ENCODE assay signal across 24 mouse cellular contexts in the genomic region with DNA sequence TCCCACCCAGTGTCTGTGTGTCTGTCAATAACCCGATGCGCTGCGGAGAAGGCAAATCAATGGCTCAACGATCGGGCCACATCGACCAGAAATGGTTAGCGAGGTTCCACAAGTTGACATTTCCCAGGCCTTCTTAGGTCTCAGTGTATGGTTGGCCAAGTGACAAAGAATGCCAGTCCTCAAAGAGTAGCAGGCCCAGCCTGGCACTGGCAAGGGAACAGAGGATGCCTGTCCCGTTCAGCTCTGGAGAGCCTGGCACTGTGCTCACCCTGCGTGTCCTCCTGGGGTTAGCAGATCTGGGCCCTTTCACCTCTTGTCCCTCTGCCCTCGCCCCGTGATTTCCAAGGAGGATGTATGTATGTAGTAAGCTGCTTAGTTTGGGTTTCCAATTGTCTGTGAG. TPM values are rescaled to one million over a fixed set of nuclear protein-coding genes. Genes with fewer than 3 reads are reported as not detected.
DNase-seq lines count a peak whose midpoint lies in the region; ATAC-seq and TF ChIP-seq lines count a peak whose summit lies in the region.
"Had no signal": no experiment of that assay in that cellular context is flagged by ENCODE, and none has a peak within 500 bp of the region (broad histone marks: within the 10 kb centered on the region; RNA-seq: fewer than 3 reads in every experiment).

No protein-coding gene starts in this region.

- H3K4me2 ChIP-seq in forebrain, postnatal 0 days (ENCODE audit: low read depth) = no peak overlapping the region
- no peak overlapping the region for H3K4me2 ChIP-seq in forebrain, embryonic 12.5 days
- H3K4me2 ChIP-seq in midbrain, embryonic 16.5 days (ENCODE audit: low read length) = no peak overlapping the region
- H3K4me2 ChIP-seq: embryonic facial prominence, embryonic 15.5 days; heart, embryonic 11.5 days; hindbrain, embryonic 15.5 days had no signal

- WGBS in forebrain, postnatal 0 days = 78% methylated on average over 11 of the region's 11 CpGs
- WGBS in forebrain, embryonic 12.5 days = 89% methylated on average over 11 of the region's 11 CpGs
- WGBS in midbrain, embryonic 16.5 days = 78% methylated on average over 11 of the region's 11 CpGs

- no peak for DNase-seq in forebrain, postnatal 0 days
- peak; percentile 32 for DNase-seq in layer of hippocampus, adult 11-12 months (ENCODE audit: low spot score)
- DNase-seq in layer of hippocampus, adult 2 months (ENCODE audit: low spot score in 2 of 2) = no peak
- peak; percentile 77 for DNase-seq in brain, adult 2 months (ENCODE audit: low read depth, low spot score)
- DNase-seq: adrenal gland, adult 2 months; adrenal gland, postnatal 25 days; cerebellum, adult 11 months; cerebellum, adult 8-10 months; cerebellum, postnatal 14 days; embryo, embryonic 11 days; gastrocnemius, postnatal 14 days; heart, postnatal 36 days had no signal

- no peaks in the 10 kb centered on the region for H3K9me3 ChIP-seq in forebrain, postnatal 0 days (ENCODE audit: low read length)
- H3K9me3 ChIP-seq in forebrain, embryonic 12.5 days = no peaks in the 10 kb centered on the region
- no peaks in the 10 kb centered on the region for H3K9me3 ChIP-seq in midbrain, embryonic 16.5 days (replicated peaks; ENCODE audit: control insufficient read depth, low read length, poor library complexity, severe bottlenecking)
- H3K9me3 ChIP-seq: embryonic facial prominence, embryonic 15.5 days; hindbrain, embryonic 15.5 days had no signal

- no peaks in the 10 kb centered on the region for H3K36me3 ChIP-seq in forebrain, postnatal 0 days (ENCODE audit: insufficient read depth)
- H3K36me3 ChIP-seq in forebrain, embryonic 12.5 days (replicated peaks) = no peaks in the 10 kb centered on the region
- H3K36me3 ChIP-seq in midbrain, embryonic 16.5 days (ENCODE audit: control insufficient read depth, insufficient read depth, low read length) = no peaks in the 10 kb centered on the region
- H3K36me3 ChIP-seq: embryonic facial prominence, embryonic 15.5 days; hindbrain, embryonic 15.5 days had no signal

- ATAC-seq in forebrain, postnatal 0 days = peak; percentile 43; the same call in 1 of the 2 replicates
- no peak for ATAC-seq in forebrain, embryonic 12.5 days (ENCODE audit: low FRiP score)
- no peak for ATAC-seq in midbrain, embryonic 16.5 days
- ATAC-seq: forebrain, embryonic 16.5 days; inflammation-experienced regulatory T-cells, adult 6 months; intestine, postnatal 0 days had no signal

- no peaks in the 10 kb centered on the region for H3K27me3 ChIP-seq in forebrain, postnatal 0 days (ENCODE audit: insufficient read depth, low read length)
- no peaks in the 10 kb centered on the region; the same call in 1 of the 2 replicates for H3K27me3 ChIP-seq in forebrain, embryonic 12.5 days
- no peaks in the 10 kb centered on the region for H3K27me3 ChIP-seq in midbrain, embryonic 16.5 days (ENCODE audit: control insufficient read depth, insufficient read depth, low read depth, low read length)
- H3K27me3 ChIP-seq: embryonic facial prominence, embryonic 15.5 days; hindbrain, embryonic 15.5 days had no signal

- no peaks in the 10 kb centered on the region for H3K4me1 ChIP-seq in forebrain, postnatal 0 days (ENCODE audit: insufficient read depth)
- no peaks in the 10 kb centered on the region for H3K4me1 ChIP-seq in forebrain, embryonic 12.5 days
- peaks cover 3% of the 10 kb centered on the region for H3K4me1 ChIP-seq in midbrain, embryonic 16.5 days (ENCODE audit: control insufficient read depth, insufficient read depth, low read length)
- H3K4me1 ChIP-seq: embryonic facial prominence, embryonic 15.5 days; hindbrain, embryonic 15.5 days had no signal

- no peak for TF ChIP-seq CTCF in forebrain, postnatal 0 days (IDR thresholded peaks at IDR 0.05; ENCODE audit: low read depth)
- no peak for TF ChIP-seq CTCF in layer of hippocampus, adult 2 months (conservative IDR thresholded peaks at IDR 0.05)

- no peak overlapping the region for H3K4me3 ChIP-seq in forebrain, postnatal 0 days (ENCODE audit: low read depth, low read length)
- H3K4me3 ChIP-seq in forebrain, embryonic 12.5 days (replicated peaks) = no peak overlapping the region
- H3K4me3 ChIP-seq in layer of hippocampus, adult 2 months = no peak overlapping the region
- no peak overlapping the region for H3K4me3 ChIP-seq in midbrain, embryonic 16.5 days (ENCODE audit: low read depth, low read length)
- H3K4me3 ChIP-seq: embryonic facial prominence, embryonic 15.5 days; hindbrain, embryonic 15.5 days had no signal

- H3K9ac ChIP-seq in forebrain, postnatal 0 days = no peak overlapping the region
- no peak overlapping the region for H3K9ac ChIP-seq in forebrain, embryonic 12.5 days
- no peak overlapping the region for H3K9ac ChIP-seq in midbrain, embryonic 16.5 days (ENCODE audit: low read depth, low read length)
- H3K9ac ChIP-seq: embryonic facial prominence, embryonic 15.5 days; hindbrain, embryonic 15.5 days had no signal

- no peak overlapping the region for H3K27ac ChIP-seq in forebrain, postnatal 0 days (ENCODE audit: low read depth, low read length)
- H3K27ac ChIP-seq in forebrain, embryonic 12.5 days = no peak overlapping the region
- H3K27ac ChIP-seq in layer of hippocampus, adult 2 months = no peak overlapping the region
- H3K27ac ChIP-seq in midbrain, embryonic 16.5 days (ENCODE audit: low read length) = no peak overlapping the region
- H3K27ac ChIP-seq: embryonic facial prominence, embryonic 15.5 days; hindbrain, embryonic 15.5 days had no signal

RNA-seq across cellular contexts. Expression of gene Insm1, which starts 25.6 kb away (rescaled TPM):
- total RNA-seq in forebrain, postnatal 0 days (2014; rRNA removed) = 16.8 and 30.8 TPM in 2 replicates
- polyA plus RNA-seq in forebrain, postnatal 0 days (2015; fragmentation: Nextera tagmentation; extraction: Ambion mirVana) = 4.6 and 4.8 TPM in 2 replicates
- 11.9 and 13.4 TPM in 2 replicates for polyA plus RNA-seq in forebrain, embryonic 12.5 days (2016; fragmentation: Nextera tagmentation; extraction: Ambion mirVana)
- 1 to 10 TPM; 6.6 to 7.2 TPM for total RNA-seq in layer of hippocampus, adult 2 months (2021)
- 2.7 TPM in 2 replicates for polyA plus RNA-seq in midbrain, embryonic 16.5 days (2015; fragmentation: Nextera tagmentation; extraction: Ambion mirVana)
- total RNA-seq: CH12.LX; common myeloid progenitor, adult 5-6 weeks; gastrocnemius, adult 18-20 months; gastrocnemius, postnatal 14 days; heart, postnatal 36 days had no signal
- polyA plus RNA-seq: gonadal fat pad, adult 2 months; heart, embryonic 11.5 days; inflammation-experienced regulatory T-cells, adult 6 months had no signal

Comparison
In these comparisons a context has a peak if more than half of its experiments do, and no peak if none do; other contexts are left out.
1. DNase-seq: peak in layer of hippocampus, adult 11-12 months (single experiment) and brain, adult 2 months (single experiment); none in forebrain, postnatal 0 days (single experiment) and layer of hippocampus, adult 2 months (0 of 2).